Mouse (Mus musculus) left cerebral cortex, postnatal 10 days (tissue): ENCODE measurements around the gene Kctd11. TPM values are rescaled to one million over a fixed set of nuclear protein-coding genes. Genes with fewer than 3 reads are reported as not detected.

Experiments used
- DNase-seq, 2 experiments: peaks; one replicate each; pipeline ENCODE4 v3.0.0; 2021 to 2022; ENCODE audit warnings: low spot score in 2 of 2, mixed read lengths in 1 of 2; ENCODE audit errors: extremely low spot score in 1 of 2
- intact Hi-C: fragments of 180-260 bp; cut with DNase I; formaldehyde crosslinking; loops from one replicate; pipeline ENCODE4 v1.15.1; 2025
- total RNA-seq, 2 experiments: library from RNA; stranded (reverse); gene quantifications; 2 replicates each; pipeline ENCODE4 v1.2.3; 2021

The Kctd11 gene
- total RNA-seq, 2 experiments from 2014 or later, result 0.57 to 0.62 TPM

DNA sequence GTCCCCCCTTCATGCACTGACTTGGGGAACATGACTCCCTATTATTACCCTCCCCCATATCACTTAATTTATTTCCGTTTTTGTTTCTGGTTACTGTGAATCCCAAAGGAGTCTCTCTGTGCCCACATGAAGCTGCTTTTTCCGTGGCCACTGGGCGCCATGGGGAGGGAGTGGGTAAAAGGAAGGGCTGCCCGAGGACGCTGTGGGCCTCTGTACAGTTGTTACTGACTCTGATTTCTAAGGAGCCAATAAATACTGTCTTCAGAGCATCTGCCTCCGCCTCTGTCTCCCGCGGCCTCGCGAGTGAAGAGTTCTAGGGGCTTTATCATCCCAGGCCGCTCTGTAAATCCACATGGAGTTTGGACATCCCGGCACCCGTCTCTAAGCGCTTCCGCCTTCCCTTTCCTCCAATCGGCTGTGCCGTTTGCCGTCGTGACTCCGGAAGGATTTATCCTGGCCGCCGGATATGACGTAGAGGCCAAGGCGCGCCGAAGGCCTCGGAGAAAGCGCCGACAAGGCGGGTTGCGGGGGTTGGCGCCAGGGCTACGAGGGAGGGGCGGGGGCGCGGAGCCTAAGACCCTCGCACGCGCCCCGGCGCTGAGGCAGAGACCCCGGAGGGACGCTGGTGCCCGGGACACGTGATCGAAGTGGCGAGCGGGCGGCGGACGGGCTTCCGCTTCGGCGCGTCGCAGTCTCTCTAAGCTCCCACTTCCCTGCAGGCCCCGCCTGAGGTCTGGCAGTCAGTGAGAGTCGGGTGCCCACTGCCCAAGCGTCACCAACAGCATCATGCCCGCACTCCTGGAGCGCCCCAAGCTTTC is 32.6 kb upstream of the Kctd11 start, which contains the start of gene Gps2:
Gene Gps2, plus strand, starts transcription at position 335 of the 818 bp plus-strand sequence.
- intact Hi-C loops, result no loop called here
- DNase-seq, result peak; percentile 93 to 94

DNA sequence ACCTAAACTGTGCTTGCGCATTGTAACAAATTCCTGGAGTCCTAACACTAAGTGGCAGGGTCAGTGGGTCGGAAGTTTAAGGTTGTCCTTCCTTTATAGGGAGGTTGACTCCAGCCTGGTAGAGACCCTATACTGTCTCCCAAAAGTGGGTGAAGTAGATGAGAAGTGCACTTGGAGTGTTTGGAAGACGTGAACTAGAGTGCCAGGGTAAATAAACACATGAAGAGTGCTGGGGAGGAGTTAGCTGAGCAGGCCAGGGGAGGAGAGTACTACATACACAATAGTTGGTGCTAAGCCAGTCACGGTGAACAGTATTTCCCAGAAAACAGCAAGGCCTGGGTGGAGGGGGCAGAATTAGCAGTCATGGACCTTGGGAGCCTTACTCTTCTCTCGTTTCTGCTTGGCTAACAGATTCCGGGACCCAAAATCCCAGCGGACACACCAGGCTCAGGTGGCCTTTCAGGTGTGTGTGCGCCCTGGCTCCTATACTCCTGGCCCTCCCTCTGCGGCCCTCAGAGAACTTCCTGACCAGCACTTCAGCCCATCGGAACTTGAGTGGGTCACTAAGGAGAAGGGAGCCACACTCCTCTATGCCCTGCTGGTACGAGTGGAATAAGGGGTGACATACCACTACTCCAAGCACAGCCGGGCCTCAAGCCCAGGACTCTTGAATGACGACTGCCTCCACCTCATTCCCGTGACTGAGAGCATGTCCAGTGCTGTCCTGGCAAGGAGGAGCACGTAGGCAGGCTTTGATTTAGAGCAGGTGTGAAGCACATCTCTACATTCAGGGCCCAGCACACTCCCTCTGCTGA is 31.7 kb upstream of the Kctd11 start:
- intact Hi-C loops, result no loop called here
- no peak for DNase-seq

DNA sequence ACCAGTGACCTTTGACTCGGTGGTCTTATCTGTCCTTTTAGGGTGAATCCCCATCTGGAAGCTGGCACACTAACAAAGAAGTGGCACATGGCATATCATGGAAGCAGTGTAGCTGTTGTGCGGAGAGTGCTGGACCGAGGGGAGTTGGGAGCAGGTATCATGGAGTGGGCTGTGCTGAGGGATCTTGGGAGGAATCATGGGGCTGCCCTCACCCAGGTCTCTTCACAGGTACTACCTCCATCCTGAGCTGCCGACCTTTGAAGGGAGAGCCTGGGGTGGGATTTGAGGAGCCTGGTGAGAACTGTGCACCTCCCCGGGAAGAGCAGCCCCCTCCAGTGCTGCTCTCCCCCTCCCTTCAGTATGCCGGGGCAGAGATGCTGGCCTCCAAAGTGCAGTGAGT is 30.5 kb upstream of the Kctd11 start:
- intact Hi-C loops, result no loop called here
- DNase-seq, result no peak

DNA sequence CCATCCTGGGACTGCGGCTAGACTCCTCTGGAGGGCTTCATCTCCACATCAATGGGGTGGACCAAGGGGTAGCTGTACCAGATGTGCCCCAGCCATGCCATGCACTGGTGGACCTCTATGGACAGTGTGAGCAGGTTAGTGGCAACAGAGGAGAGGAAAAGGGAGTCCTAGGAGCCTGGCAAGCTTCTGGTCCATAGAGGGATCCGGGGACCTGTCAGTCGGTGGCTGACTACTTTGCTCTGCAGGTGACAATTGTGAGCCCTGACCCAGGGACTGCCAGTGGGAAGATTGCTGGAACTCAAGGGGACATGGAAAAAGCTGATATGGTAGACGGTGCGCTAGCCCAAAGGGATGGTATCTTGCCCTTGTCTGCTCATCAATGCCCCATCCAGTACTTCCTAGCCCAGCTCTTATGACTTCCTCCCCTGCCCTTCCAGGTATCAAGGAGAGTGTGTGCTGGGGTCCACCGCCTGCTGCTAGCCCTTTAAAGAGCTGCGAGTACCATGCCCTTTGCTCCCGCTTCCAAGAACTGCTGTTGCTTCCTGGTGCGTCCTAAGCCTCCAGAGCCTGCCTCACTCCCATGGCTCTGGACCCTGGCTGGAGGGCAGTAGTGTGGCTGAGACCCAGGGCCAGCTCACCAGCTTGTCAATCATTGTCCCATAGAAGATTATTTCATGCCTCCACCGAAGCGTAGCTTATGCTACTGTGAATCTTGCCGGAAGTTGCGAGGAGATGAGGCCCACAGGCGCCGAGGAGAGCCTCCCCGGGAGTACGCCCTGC is 29.8 kb upstream of the Kctd11 start:
- intact Hi-C loops, result no loop called here
- no peak for DNase-seq

DNA sequence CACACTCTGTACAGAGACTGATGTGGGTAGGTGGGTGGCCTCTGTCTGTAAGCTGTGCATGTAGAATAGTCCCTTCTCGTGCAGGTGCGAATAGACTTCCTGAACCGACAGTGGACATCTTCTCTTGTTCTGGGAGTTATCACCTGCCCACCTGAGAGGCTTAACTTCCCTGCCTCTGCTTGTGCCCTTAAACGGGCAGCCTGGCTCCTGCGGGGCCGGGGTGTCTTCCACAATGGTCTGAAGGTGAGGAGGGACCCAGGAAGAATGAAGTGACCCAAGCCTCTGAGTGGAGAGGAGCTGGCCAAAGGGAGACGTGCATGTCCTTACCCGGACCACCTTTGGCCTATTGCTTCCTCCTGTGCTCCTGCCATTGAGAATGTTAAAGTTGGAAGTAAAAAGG is 29.0 kb upstream of the Kctd11 start:
- intact Hi-C loops, result no loop called here
- DNase-seq, result no peak

DNA sequence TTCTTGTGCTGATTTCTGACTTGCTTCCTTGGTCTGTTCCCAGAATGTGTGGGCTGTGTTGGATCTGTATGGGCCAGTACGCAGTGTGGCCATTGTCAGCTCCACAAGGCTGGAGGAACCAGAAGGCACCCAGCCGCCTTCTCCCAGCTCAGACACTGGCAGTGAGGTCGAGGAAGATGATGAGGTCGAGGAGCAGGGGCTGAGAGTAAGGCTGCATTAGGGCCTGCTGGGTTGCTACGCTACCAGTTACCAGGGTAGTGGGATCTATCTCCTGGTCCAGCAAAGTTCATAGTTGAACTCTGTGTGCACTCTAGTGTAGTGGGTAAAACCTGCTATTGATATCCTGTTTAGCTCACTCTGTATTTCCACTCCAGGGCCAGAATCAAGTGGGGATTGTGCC is 28.0 kb upstream of the Kctd11 start:
- intact Hi-C loops, result no loop called here
- DNase-seq, result no peak

DNA sequence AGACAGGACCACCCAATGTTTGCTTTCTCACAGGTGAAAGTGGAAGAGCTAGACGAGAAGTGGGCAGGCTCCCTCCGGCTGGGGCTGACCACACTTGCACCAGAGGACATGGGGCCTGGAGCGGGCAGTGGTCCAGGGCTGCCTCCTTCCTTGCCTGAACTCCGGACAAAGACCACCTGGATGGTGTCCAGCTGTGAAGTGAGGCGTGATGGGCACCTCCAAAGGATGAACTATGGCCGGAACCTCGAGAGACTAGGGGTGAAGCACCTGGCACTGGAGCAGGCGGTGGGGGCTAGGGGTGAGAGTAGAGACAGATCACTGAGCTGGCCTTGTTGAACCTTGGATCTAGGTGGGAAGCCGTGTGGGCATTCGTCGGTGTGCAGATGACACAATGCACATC is 27.4 kb upstream of the Kctd11 start:
- intact Hi-C loops, result no loop called here
- DNase-seq, result no peak

DNA sequence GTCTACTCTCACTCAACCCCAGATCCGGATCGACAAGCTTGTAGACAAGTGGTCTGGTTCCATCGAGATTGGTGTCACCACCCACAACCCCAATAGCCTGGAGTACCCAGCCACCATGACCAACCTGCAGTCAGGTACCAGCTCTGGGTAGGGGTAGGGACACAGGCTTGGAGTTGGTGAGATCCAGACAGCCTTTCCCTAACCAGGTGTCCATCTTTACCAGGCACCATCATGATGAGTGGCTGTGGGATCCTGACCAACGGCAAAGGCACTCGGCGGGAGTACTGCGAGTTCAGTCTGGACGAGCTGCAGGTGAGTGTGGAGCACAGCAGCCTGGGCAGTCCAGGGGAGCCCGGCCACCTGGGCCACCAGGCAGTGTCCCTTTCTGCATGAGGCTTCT is 23.1 kb upstream of the Kctd11 start:
- intact Hi-C loops, result no loop called here
- no peak for DNase-seq

DNA sequence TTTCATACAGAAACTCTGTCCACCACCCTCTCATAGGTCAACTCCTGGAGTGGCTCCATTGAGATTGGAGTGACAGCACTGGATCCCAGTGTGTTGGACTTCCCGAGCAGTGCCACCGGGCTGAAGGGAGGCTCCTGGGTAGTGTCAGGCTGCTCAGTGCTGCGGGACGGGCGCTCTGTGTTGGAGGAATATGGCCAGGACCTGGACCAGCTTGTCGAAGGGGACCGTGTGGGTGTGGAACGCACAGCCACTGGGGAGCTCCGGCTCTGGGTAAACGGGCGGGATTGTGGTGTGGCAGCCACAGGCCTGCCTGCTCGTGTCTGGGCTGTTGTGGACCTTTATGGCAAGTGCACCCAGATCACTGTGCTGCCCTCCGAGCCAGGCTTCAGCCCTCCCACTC is 21.8 kb upstream of the Kctd11 start:
- intact Hi-C loops, result no loop called here
- no peak for DNase-seq

DNA sequence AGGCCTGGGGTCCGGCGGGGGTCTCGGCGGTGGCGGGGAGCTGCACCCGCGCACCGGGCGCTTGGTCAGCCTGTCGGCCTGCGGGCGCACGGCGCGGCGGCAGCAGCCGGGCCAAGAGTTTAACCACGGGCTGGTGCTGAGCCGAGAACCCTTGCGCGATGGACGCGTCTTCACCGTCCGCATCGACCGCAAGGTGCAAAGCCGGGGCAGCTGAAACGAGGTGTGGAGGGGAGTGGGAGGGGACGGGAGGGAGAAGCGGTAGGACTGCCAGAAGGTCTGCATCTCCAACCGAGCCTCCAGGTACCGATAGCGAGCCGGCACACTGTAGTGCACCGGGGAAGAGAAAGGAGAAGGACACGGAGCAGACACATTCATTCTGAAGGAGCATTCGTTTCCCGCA is 20.8 kb upstream of the Kctd11 start:
- DNase-seq, result no peak
- intact Hi-C loops, result no loop called here

DNA sequence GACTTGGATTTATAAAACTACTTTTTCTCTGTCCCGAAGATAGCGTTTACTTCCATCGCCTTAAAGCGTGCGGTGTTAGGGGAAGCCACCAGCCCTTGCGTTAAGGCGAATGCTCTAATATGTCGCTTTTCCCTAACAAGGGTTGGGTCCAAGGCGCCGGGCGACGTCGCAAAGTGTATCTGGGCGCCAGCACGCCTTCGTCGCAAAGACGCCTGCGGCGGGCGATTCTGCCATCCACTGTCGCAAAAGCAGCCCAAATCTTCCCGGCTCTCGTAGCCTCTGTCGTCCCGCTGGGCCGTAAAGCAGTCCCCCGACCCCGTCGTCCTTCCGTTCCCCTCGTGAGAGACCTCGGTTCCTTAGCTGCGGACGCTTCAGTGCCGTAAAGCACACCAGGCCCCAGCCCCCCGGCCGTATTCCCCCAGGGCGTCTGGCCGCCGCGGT is 20.2 kb upstream of the Kctd11 start:
- DNase-seq, result peak; percentile 97

DNA sequence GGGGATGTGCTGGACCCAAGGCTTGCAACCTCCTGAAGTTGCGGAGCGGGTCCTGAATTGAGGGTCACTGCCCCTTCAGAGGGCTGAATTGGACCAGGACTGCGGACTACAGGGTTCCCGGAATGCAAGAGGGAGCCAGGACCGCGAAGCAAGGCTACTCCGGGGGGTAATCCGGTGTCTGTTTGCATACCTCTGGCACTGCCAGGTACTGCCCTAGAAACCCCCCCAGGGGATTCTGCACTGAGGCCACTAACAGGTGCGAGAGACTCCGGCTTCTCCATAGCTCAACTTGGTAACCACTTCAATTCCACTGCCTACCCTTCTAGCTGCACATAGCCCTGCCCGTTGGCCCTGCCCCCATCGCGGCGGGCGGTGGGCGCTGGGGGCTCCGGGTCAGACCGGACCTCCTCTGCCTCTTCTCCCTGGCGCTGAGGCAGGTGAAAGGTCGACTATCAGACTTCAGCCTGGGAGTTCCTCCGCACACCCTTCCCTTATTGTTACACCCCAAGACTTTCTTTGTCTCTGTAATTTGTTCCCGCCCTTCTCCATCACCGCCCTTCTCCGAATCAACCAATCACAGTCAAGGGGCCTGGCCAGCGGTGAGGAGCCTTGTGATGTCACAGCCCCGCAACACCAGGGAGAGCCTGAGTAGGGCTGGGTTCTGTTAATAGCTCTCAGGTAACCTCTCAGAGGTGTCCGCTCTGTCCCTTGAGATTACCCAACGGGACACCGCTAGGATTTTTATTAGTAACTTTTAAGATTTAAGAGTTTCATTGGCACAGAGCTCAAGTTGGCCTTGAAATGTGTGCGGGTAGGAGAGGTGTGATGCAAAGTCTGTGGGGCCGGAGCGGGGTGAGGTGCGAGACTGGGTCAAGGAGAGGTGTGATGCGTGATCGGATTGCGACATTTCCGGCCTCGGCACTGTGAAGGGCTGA is 19.5 kb upstream of the Kctd11 start, which contains the start of the genes 2810408A11Rik and Neurl4:
Gene 2810408A11Rik, minus strand, starts transcription at position 517 of the 935 bp plus-strand sequence.
Gene Neurl4, plus strand, starts transcription at position 602 of the 935 bp plus-strand sequence.
- intact Hi-C loops, result no loop called here

More for the DNA sequence above, 20.2 kb upstream of the Kctd11 start:
- intact Hi-C loops, result no loop called here

DNA sequence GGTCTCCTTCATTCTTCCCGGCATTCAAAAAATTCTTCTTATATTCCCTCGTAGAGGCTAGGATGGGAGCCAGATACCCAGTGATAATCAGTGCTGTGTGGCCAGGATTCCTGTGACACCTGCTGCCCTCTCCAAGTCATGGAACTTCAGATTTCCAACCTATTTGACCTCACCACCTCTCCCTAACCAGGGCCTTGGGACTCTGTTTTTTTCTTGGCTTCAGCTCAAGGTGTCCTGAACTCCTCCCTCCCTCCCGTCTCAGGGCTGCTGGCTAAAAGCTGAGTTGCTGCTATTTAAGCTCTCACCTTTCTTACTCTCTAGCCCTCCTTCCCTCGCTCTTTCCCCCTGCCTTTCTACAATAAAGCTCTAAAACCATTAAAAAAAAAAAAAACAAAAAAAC is 18.7 kb upstream of the Kctd11 start:
- DNase-seq, result no peak
- intact Hi-C loops, result no loop called here

More for the DNA sequence above, 19.5 kb upstream of the Kctd11 start, which contains the start of the genes 2810408A11Rik and Neurl4:
- peak; percentile 90 to 92 for DNase-seq

DNA sequence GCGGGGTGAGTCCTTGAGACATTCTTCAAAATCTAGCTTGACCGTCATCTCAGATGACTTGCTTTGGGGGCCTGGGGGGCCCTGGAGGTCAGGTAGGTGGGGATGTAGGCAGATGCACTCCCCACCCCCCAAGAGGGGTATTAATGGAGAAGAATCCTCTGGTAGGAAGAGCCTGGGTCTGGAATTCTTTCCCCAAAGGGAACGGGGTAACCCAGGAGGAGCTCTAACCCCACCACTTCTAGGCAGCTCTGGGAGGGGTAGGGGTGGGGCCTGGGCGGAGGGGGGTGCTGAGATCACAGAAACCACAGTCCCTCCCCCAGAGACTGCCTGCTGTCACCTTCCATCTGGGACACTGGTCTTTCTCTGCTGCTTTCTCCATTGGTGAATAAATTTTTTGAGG is 14.1 kb upstream of the Kctd11 start, which contains the start of gene Acap1:
Gene Acap1, minus strand, starts transcription at position 249 of the 400 bp plus-strand sequence.
- intact Hi-C loops, result no loop called here
- DNase-seq, result no peak

DNA sequence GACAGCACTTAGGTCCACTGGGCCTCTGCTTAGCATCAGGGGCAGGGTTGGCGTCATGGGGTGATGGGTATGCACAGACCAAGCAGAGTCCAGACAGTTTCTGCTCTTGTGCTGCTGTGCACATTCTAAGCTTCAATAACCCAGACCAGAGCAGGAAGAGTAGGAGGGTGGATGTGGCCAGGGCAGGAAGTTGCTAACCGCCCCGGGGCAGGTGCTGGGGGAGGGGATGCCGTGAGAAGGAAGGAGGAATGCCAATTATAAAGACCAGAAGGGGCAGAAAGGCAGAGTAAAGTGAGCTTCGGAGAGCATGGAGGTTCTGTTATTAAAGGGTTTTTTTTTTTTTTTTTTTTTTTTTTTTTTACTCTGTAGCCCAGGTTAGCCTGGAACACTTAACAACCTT is 13.5 kb upstream of the Kctd11 start:
- intact Hi-C loops, result no loop called here
- no peak for DNase-seq

DNA sequence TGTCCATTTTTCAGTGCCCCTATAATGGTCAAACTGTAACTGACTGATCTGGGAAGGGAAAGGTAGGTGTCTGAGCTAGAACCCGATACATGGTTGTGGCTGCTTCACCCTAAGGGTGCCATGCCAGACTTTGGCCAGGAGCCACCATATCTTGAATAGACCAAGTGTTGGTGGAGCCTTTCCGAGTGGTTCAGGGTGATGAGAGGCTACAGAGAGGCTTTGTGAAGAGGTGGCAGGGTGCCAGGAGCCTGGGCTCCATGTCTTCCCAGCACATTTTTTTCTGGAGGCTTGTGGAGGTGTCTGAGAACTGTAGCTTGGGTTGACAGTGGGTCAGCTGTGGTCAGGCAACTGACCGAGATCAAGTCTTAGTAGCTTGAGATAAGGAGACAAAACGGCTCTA is 10.3 kb upstream of the Kctd11 start:
- DNase-seq, result peak in 1 of 2 experiments; percentile 74
- intact Hi-C loops, result no loop called here

DNA sequence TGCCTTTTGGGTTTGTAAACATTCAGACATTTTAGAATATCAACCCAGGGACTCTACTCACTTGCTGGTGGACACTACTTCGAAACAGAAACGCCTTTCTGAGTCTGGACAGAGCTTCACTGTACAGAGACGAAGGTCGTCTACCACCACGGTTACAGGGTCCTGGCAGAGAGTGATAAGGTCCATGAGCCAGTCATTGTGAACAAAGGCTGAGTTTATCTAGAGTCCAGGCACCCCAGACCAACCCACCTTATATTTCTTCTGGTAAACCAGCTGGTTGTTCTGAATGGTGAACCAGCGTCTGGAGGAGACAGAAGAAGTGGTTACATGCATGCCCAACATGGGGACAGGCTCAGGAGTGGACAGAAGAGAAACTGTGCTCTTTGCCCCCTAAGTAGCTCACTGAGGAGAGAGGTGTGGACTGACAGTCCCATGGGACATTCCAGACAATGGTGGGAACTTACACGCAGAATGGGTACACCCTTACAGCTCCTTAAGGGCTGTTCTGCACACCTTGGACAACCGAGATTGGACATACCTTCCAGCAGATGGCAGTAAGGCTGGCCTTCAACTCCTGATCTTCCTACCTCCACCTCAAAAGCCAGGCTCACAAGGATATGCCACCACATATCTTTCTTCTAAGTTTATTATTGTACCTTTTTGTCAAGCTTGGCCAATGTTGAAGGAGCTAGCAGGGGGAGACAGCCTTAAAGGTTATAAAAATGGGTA is 5.9 kb upstream of the Kctd11 start:
- DNase-seq, result no peak
- intact Hi-C loops, result no loop called here
